Mouse (Mus musculus): Measurements from ENCODE around the gene Acaca.

- TF ChIP-seq CTCF (conservative IDR thresholded peaks at IDR 0.05; ENCODE audit: insufficient read depth, insufficient read length, low read depth, low read length), result no peak
- no peak for TF ChIP-seq POLR2A (IDR thresholded peaks at IDR 0.05; ENCODE audit: low read depth, low read length)
Measured at GRCm38 (mm10) chr11:84395010-84395409, 265.5 kb downstream of the Acaca start.

Data from kidney, adult 2 months (tissue).